Mouse (Mus musculus) kidney, postnatal 0 days (tissue): Measurements from ENCODE around the gene Dmbt1. TPM values are rescaled to one million over a fixed set of nuclear protein-coding genes. Genes with fewer than 3 reads are reported as not detected.
"Not testable (repeated sequence)": the region's sequence is repeated elsewhere in the genome, so short reads cannot be mapped to it uniquely, and the experiment has no call there.

Source experiments
- ATAC-seq: fragments of 200-750 bp; cut with Nextera tagmentation; replicated peaks from 2 replicates; pipeline ENCODE4 v1.8.0; 2017; ENCODE audit warnings: low read depth, moderate number of reproducible peaks, moderate TSS enrichment, moderate library complexity; ENCODE audit not compliant: low FRiP score
- DNase-seq: peaks from one replicate; pipeline ENCODE4 v3.0.0-alpha.2; 2016; ENCODE audit warnings: low spot score
- H3K27ac ChIP-seq: fragments of 300-500 bp; sonication (generic); 2 replicates; pipeline ENCODE4 v1.5.1; 2014; ENCODE audit warnings: mild to moderate bottlenecking
- H3K27me3 ChIP-seq: fragments of 300-500 bp; sonication (generic); 2 replicates; pipeline ENCODE4 v1.6.1; 2014; ENCODE audit warnings: low read length, mixed read lengths; ENCODE audit not compliant: insufficient read depth
- H3K36me3 ChIP-seq: fragments of 300-500 bp; sonication (generic); 2 replicates; pipeline ENCODE4 v1.6.1; 2014; ENCODE audit warnings: low read length, mixed read lengths; ENCODE audit not compliant: insufficient read depth
- H3K4me1 ChIP-seq: fragments of 300-500 bp; sonication (generic); replicated peaks from 2 replicates; pipeline ENCODE4 v1.6.1; 2014; ENCODE audit warnings: antibody characterized with exemption, low read length, mixed read lengths; ENCODE audit not compliant: insufficient read depth
- H3K4me2 ChIP-seq: fragments of 300-500 bp; sonication (generic); 2 replicates; pipeline ENCODE4 v1.6.1; 2014; ENCODE audit warnings: mild to moderate bottlenecking, low read length, moderate library complexity, mixed read lengths
- H3K4me3 ChIP-seq: fragments of 300-500 bp; sonication (generic); replicated peaks from 2 replicates; pipeline ENCODE4 v1.5.1; 2014; ENCODE audit warnings: low read depth, low read length
- H3K9ac ChIP-seq: fragments of 300-500 bp; sonication (generic); 2 replicates; pipeline ENCODE4 v1.6.1; 2014; ENCODE audit warnings: low read depth, low read length
- H3K9me3 ChIP-seq: fragments of 300-500 bp; sonication (generic); replicated peaks from 2 replicates; pipeline ENCODE4 v1.6.1; 2016; ENCODE audit warnings: low read length, inconsistent platforms, mixed read lengths
- CTCF ChIP-seq: IDR thresholded peaks from 2 replicates; pipeline ENCODE4 v1.5.1; 2016; ENCODE audit warnings: antibody characterized with exemption, low read depth, mild to moderate bottlenecking, moderate library complexity
- WGBS: fragments of 180-500 bp; shearing (Covaris S2); extraction: QIAGEN DNeasy Blood & Tissue Kit; methylation state at CpG from one replicate; pipeline ENCODE4 v1.1.7; 2014; 5-methylcytosine and 5-hydroxymethylcytosine counted together
- polyA plus RNA-seq: library from polyadenylated mRNA; unstranded; fragments of >200 nt; fragmentation: Nextera tagmentation; extraction: Ambion mirVana; gene quantifications from 2 replicates; pipeline ENCODE4 v1.2.1, GENCODE M21; 2015

Gene Dmbt1
- polyA plus RNA-seq, 1 experiment from 2014 or later, result not detected

DNA sequence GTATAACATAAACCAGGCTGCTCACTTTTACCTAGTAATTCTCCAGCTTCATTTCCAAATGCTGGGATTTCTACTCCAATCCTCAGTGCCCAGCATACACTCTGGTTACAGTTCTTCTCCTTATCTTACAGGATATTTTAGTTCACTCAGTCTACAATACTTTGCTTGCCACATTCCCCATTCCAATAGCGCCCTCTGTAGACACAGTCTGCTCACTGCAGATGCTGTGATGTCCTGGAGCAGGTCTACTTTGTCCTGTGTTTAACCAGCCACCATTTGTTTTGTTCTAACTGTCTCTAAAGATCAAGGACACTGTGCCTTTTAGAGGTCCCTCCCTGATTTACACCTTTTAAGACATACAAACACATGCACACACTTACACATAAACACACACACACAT is 36.3 kb downstream of the Dmbt1 start:
- H3K27ac ChIP-seq, ATAC-seq, H3K4me2 ChIP-seq, H3K27me3 ChIP-seq, H3K9ac ChIP-seq, H3K4me1 ChIP-seq, H3K36me3 ChIP-seq, DNase-seq, H3K4me3 ChIP-seq, H3K9me3 ChIP-seq: not testable (repeated sequence)
- WGBS, result 0% methylated on average over 1 of the region's 1 CpGs
- TF ChIP-seq CTCF, result peak; percentile 48; the same call in 1 of the 2 replicates

DNA sequence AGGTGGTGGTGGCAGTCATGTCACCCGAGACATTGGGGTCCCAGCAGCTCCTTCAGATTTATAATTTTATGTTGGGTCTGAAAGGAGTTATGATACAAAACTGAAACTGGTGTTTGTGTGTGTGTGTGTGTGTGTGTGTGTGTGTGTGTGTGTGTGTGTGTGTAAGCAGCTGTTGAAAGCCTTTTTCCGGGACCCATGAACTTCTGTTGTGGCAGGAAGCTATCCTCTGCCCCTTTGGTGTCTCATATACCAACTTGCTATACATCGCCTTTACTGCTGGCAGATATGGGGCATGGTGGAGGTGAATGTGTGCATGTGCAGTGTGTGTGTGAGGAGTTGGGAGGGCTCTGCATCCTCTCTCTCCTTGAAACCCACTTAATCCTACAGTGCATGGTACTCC is 41.6 kb downstream of the Dmbt1 start:
- not testable (repeated sequence) for H3K27ac ChIP-seq, H3K36me3 ChIP-seq, DNase-seq, H3K9me3 ChIP-seq, H3K27me3 ChIP-seq, H3K4me1 ChIP-seq, ATAC-seq, H3K4me3 ChIP-seq, H3K4me2 ChIP-seq, H3K9ac ChIP-seq
- WGBS, result 92% methylated on average over 3 of the region's 3 CpGs

DNA sequence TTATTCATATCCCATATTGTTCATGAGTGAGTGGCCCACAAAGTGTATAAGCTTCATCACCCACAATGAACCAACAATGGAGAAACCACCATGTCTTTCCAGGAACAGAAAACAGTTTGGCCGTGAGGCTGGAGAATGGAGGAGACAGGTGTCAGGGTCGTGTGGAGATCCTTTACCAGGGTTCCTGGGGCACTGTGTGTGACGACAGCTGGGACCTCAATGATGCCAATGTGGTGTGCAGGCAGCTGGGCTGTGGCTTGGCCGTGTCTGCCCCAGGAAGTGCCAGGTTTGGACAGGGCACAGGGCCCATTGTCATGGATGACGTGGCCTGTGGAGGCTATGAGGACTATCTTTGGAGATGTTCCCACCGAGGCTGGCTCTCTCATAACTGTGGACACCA is 42.2 kb downstream of the Dmbt1 start:
- H3K27me3 ChIP-seq, DNase-seq, H3K27ac ChIP-seq, H3K9ac ChIP-seq, H3K4me1 ChIP-seq, H3K4me2 ChIP-seq, H3K36me3 ChIP-seq, H3K9me3 ChIP-seq, H3K4me3 ChIP-seq, ATAC-seq: not testable (repeated sequence)
- WGBS, result 83% methylated on average over 6 of the region's 6 CpGs

DNA sequence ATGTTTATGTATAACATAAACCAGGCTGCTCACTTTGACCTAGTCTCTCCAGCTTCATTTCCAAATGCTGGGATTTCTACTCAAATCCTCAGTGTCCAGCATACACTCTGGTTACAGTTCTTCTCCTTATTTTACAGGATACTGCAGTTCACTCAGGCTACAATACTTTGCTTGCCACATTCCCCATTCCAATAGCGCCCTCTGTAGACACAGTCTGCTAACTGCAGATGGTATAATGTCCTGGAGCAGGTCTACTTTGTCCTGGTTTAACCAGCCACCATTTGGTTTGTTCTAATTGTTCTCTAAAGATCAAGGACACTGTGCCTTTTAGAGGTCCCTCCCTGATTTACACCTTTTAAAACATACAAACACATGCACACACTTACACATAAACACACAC is 44.1 kb downstream of the Dmbt1 start:
- no peak for ATAC-seq
- WGBS, result 3% methylated on average over 1 of the region's 1 CpGs
- no peak overlapping the region for H3K4me2 ChIP-seq
- H3K9ac ChIP-seq, result no peak overlapping the region
- H3K27me3 ChIP-seq, result no peaks in the 10 kb centered on the region
- H3K9me3 ChIP-seq, result no peaks in the 10 kb centered on the region
- DNase-seq, result peak; percentile 18
- no peak overlapping the region for H3K4me3 ChIP-seq
- no peak overlapping the region for H3K27ac ChIP-seq
- H3K36me3 ChIP-seq, result no peaks in the 10 kb centered on the region
- no peaks in the 10 kb centered on the region for H3K4me1 ChIP-seq
- TF ChIP-seq CTCF, result peak; percentile 56

DNA sequence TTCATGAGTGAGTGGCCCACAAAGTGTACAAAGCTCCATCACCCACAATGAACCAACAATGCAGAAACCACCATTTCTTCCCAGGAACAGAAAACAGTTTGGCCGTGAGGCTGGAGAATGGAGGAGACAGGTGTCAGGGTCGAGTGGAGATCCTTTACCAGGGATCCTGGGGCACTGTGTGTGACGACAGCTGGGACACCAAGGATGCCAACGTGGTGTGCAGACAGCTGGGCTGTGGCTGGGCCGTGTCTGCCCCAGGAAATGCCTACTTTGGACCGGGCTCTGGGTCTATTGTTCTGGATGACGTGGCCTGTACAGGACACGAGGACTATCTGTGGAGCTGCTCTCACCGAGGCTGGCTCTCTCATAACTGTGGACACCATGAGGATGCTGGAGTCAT is 50.5 kb downstream of the Dmbt1 start:
- not testable (repeated sequence) for DNase-seq, H3K9me3 ChIP-seq, H3K4me3 ChIP-seq, ATAC-seq, H3K27ac ChIP-seq, H3K4me2 ChIP-seq, H3K4me1 ChIP-seq, H3K36me3 ChIP-seq, H3K9ac ChIP-seq, H3K27me3 ChIP-seq
- WGBS, result 81% methylated on average over 9 of the region's 9 CpGs

DNA sequence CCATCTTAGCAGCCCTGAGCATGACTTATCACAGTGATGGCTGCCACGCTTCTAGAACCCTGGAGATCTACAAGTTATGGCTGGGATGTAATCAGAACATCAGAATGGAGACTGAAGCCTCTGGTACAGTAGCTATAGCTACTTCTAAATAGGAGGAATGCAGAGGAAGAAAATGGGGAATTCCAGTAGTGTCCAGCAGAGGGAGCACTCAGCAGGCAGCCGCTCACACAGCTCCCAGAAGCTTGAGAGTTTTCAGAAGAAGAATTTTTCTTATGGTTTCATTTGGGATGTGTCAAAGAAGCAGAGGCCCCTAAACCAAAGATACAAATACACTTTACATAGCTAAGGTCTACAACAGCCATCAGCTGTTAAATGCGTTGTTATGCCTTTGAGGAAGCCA is 80.6 kb downstream of the Dmbt1 start:
- Histone ChIP-seq H3K9ac (no peak overlapping the region), H3K9me3 (no peaks in the 10 kb centered on the region), H3K4me2 (no peak overlapping the region), H3K4me3 (no peak overlapping the region), H3K4me1 (no peaks in the 10 kb centered on the region), H3K36me3 (no peaks in the 10 kb centered on the region), H3K27me3 (no peaks in the 10 kb centered on the region), H3K27ac (no peak overlapping the region)
- ATAC-seq (no peak), DNase-seq (peak; percentile 76)
- 29% methylated on average over 3 of the region's 3 CpGs for WGBS
- peak; percentile 84 for TF ChIP-seq CTCF

DNA sequence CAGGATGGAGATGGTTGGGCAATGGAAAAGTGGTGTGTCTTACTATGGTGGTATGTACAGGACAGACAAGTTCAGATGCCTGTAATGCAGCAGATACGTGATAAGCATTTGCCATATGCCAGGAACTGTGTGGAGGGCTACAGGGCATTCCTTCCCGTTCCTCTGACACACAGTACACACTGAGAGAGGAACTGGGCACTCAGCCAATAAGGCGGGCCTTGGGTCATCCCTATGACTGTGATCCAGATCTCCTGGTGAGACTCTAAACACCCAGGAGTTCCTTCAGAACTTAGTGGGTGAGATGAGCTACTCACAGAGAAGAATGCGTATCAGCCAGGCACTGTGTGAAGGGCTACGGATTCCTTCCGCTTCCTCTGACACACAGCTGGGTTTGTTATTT is 81.8 kb downstream of the Dmbt1 start:
- no peak for ATAC-seq
- Histone ChIP-seq H3K27ac (no peak overlapping the region), H3K9ac (no peak overlapping the region), H3K36me3 (no peaks in the 10 kb centered on the region), H3K27me3 (no peaks in the 10 kb centered on the region), H3K9me3 (no peaks in the 10 kb centered on the region), H3K4me1 (no peaks in the 10 kb centered on the region), H3K4me3 (no peak overlapping the region), H3K4me2 (no peak overlapping the region)
- no peak for TF ChIP-seq CTCF
- peak; percentile 7 for DNase-seq
- WGBS, result 68% methylated on average over 6 of the region's 6 CpGs
